Mouse (Mus musculus): Measurements from ENCODE around the gene Abcc4.

DNA sequence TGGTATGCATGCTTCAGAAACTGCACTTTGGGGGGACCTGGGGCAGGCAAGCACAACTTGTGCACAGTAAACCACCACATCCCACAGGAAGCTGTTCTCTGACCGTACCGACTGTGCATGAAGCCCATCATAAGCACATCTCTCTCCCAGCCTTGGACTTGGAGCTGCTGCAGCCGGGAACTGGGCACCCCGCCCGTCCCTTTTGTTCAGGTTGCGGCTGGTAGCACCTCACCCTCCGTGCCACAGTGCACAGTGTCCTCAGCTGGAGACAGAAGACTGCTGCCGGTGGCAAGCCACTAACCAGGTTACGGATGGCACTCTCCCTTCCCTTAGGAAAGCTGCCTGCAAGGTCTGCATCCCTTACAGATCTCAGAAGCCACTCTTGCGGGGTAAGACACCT is 15.7 kb downstream of the Abcc4 start:
- TF ChIP-seq CTCF (IDR thresholded peaks at IDR 0.05; ENCODE audit: low read depth, low read length) = no peak
- TF ChIP-seq GATA2 (IDR thresholded peaks at IDR 0.05; ENCODE audit: borderline replicate concordance, low read depth, low read length) = no peak
- no peak for TF ChIP-seq POLR2AphosphoS5 (IDR thresholded peaks at IDR 0.05; ENCODE audit: insufficient replicate concordance, low read depth, low read length)
- TF ChIP-seq TAL1 (conservative IDR thresholded peaks at IDR 0.05; ENCODE audit: low read depth, low read length) = no peak
